Mouse (Mus musculus): ENCODE measurements around the gene Lrrc56. TPM values are rescaled to one million over a fixed set of nuclear protein-coding genes. Genes with fewer than 3 reads are reported as not detected.
A peak's percentile ranks its signal among the peaks of the same experiment; 100 is the strongest.

Lrrc56 gene
- polyA plus RNA-seq, 2 experiments, result 10.4 to 15.3 TPM

GRCm38 (mm10) chr7:141218557-141219133, 24.7 kb downstream of the Lrrc56 start:
- Histone ChIP-seq H3K4me3 (ENCODE audit: insufficient read depth in 1 of 2, low read depth in 2 of 2, low read length in 2 of 2) (no peak overlapping the region), H3K36me3 (replicated peaks; ENCODE audit: control insufficient read depth, insufficient read depth, low read depth) (peaks cover 6% of the 10 kb centered on the region; the same call in 1 of the 2 replicates), H3K27me3 (ENCODE audit: control insufficient read depth, insufficient read depth, low read length) (no peaks in the 10 kb centered on the region), H3K9ac (replicated peaks) (no peak overlapping the region), H3K27ac (peak overlapping the region; percentile 22; the same call in 1 of the 2 replicates), H3K9me3 (ENCODE audit: control insufficient read depth, low read length) (no peaks in the 10 kb centered on the region), H3K4me1 (replicated peaks; ENCODE audit: control insufficient read depth in 2 of 2, insufficient read depth in 2 of 2, low read length in 1 of 2) (peaks cover 30 to 50% of the 10 kb centered on the region in 2 experiments), H3K4me2 (ENCODE audit: low read depth) (no peak overlapping the region)
- ATAC-seq (ENCODE audit: insufficient read depth) (no peak), DNase-seq (ENCODE audit: low read depth in 3 of 3, low spot score in 3 of 3) (no peak)
- TF ChIP-seq CTCF (IDR thresholded peaks at IDR 0.05; ENCODE audit: low read depth), result no peak
- no peak for TF ChIP-seq EP300 (IDR thresholded peaks at IDR 0.05; ENCODE audit: low read depth)
- 75% methylated on average over 5 of the region's 5 CpGs for WGBS (ENCODE audit: insufficient replicate concordance)

- ATAC-seq (ENCODE audit: insufficient read depth) (no peak), DNase-seq (ENCODE audit: low read depth in 3 of 3, low spot score in 3 of 3) (no peak)
- Histone ChIP-seq H3K4me1 (replicated peaks; ENCODE audit: control insufficient read depth in 2 of 2, insufficient read depth in 2 of 2, low read length in 1 of 2) (peaks cover 25 to 40% of the 10 kb centered on the region in 2 experiments), H3K27ac (peak overlapping the region; percentile 22), H3K4me2 (ENCODE audit: low read depth) (no peak overlapping the region; the same call in 1 of the 2 replicates), H3K4me3 (ENCODE audit: insufficient read depth in 1 of 2, low read depth in 2 of 2, low read length in 2 of 2) (no peak overlapping the region), H3K9ac (replicated peaks) (no peak overlapping the region), H3K27me3 (ENCODE audit: control insufficient read depth, insufficient read depth, low read length) (no peaks in the 10 kb centered on the region), H3K36me3 (replicated peaks; ENCODE audit: control insufficient read depth, insufficient read depth, low read depth) (peaks cover 6% of the 10 kb centered on the region; the same call in 1 of the 2 replicates), H3K9me3 (ENCODE audit: control insufficient read depth, low read length) (no peaks in the 10 kb centered on the region)
- no peak for TF ChIP-seq CTCF (IDR thresholded peaks at IDR 0.05; ENCODE audit: low read depth)
- no peak for TF ChIP-seq EP300 (IDR thresholded peaks at IDR 0.05; ENCODE audit: low read depth)
- 83% methylated on average over 1 of the region's 1 CpGs for WGBS (ENCODE audit: insufficient replicate concordance)
Observed at GRCm38 (mm10) chr7:141219558-141220099, 25.7 kb downstream of the Lrrc56 start.

GRCm38 (mm10) chr7:141220377-141220776, 26.4 kb downstream of the Lrrc56 start:
- peak overlapping the region; percentile 43 for H3K27ac ChIP-seq

GRCm38 (mm10) chr7:141221249-141222125, 27.5 kb downstream of the Lrrc56 start:
- Histone ChIP-seq H3K36me3 (replicated peaks; ENCODE audit: control insufficient read depth, insufficient read depth, low read depth) (peaks cover 6% of the 10 kb centered on the region; the same call in 1 of the 2 replicates), H3K4me1 (replicated peaks; ENCODE audit: control insufficient read depth in 2 of 2, insufficient read depth in 2 of 2, low read length in 1 of 2) (peaks cover 17 to 32% of the 10 kb centered on the region in 2 experiments), H3K9me3 (ENCODE audit: control insufficient read depth, low read length) (no peaks in the 10 kb centered on the region), H3K27me3 (ENCODE audit: control insufficient read depth, insufficient read depth, low read length) (no peaks in the 10 kb centered on the region), H3K9ac (replicated peaks) (peak overlapping the region; percentile 84), H3K4me3 (ENCODE audit: insufficient read depth in 1 of 2, low read depth in 2 of 2, low read length in 2 of 2) (peak overlapping the region; percentile 73 to 78), H3K4me2 (ENCODE audit: low read depth) (peak overlapping the region; percentile 85), H3K27ac (peak overlapping the region; percentile 81)
- ATAC-seq (ENCODE audit: insufficient read depth) (peak; percentile 96), DNase-seq (ENCODE audit: low read depth in 3 of 3, low spot score in 3 of 3) (peak; percentile 98 to 99 (median 99))
- 9% methylated on average over 42 of the region's 44 CpGs for WGBS (ENCODE audit: insufficient replicate concordance)
- TF ChIP-seq EP300 (IDR thresholded peaks at IDR 0.05; ENCODE audit: low read depth) (peak; percentile 57), CTCF (IDR thresholded peaks at IDR 0.05; ENCODE audit: low read depth) (peak; percentile 56)

More at GRCm38 (mm10) chr7:141220377-141220776, 26.4 kb downstream of the Lrrc56 start:
- no peak for ATAC-seq (ENCODE audit: insufficient read depth)
- H3K27me3 ChIP-seq (ENCODE audit: control insufficient read depth, insufficient read depth, low read length), result no peaks in the 10 kb centered on the region
- WGBS (ENCODE audit: insufficient replicate concordance), result 71% methylated on average over 1 of the region's 1 CpGs
- peak overlapping the region; percentile 73 to 78; a peak in 3 of 4 replicates for H3K4me3 ChIP-seq (ENCODE audit: insufficient read depth in 1 of 2, low read depth in 2 of 2, low read length in 2 of 2)
- H3K4me2 ChIP-seq (ENCODE audit: low read depth), result peak overlapping the region; percentile 85
- no peak for DNase-seq (ENCODE audit: low read depth in 3 of 3, low spot score in 3 of 3)
- H3K9me3 ChIP-seq (ENCODE audit: control insufficient read depth, low read length), result no peaks in the 10 kb centered on the region
- H3K9ac ChIP-seq (replicated peaks), result peak overlapping the region; percentile 84
- H3K36me3 ChIP-seq (replicated peaks; ENCODE audit: control insufficient read depth, insufficient read depth, low read depth), result peaks cover 6% of the 10 kb centered on the region; the same call in 1 of the 2 replicates
- H3K4me1 ChIP-seq (replicated peaks; ENCODE audit: control insufficient read depth in 2 of 2, insufficient read depth in 2 of 2, low read length in 1 of 2), result peaks cover 19 to 33% of the 10 kb centered on the region in 2 experiments
- TF ChIP-seq EP300 (IDR thresholded peaks at IDR 0.05; ENCODE audit: low read depth), result no peak
- no peak for TF ChIP-seq CTCF (IDR thresholded peaks at IDR 0.05; ENCODE audit: low read depth)
